Mouse (Mus musculus) activated CD4-positive, CD25-positive, alpha-beta regulatory T cell, adult 9 weeks (primary cell): ENCODE results near the gene Syt7. TPM values are rescaled to one million over a fixed set of nuclear protein-coding genes. Genes with fewer than 3 reads are reported as not detected.

ENCODE experiments used
- polyA plus RNA-seq: library from polyadenylated mRNA; unstranded; fragments of 100-300 nt; shearing (Covaris generic); gene quantifications from one replicate; pipeline ENCODE4 v1.2.1, GENCODE M21; 2017

Gene Syt7
- not detected for polyA plus RNA-seq

DNA sequence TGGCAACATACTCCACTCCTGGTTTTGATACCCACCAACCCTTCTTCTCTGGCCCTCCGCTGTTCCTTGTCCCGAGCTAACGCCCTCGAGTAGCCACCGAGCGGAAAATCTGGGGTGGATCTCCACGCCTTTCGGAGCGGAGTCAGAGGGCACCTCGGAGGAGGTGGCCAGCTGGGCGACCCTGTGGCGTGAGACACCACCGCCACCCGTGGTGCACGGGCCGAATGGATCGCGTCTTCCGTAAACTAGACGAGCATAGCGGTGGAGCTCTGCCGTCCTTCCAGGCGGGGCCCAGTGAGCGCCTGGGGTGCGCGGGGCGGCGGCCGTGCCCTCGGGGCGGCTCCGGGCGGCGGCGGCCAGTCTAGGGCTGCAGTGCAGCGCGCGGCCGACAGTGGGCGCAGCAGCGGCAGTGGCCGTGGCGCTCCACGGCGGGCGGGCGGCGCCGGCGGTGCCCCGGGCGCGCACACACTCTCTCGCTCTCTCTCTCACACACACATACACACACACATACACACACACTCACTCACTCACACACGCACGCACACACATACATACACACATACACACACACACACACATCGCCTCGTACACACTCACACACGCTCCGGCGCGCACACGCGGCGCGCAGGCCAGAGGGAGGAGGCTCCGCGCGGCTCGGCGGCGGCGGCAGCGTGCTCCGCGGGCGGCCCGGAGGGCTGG is at the start of gene Syt7:
Syt7 (plus strand) TSS at position 476 of the 699 bp plus-strand sequence.

DNA sequence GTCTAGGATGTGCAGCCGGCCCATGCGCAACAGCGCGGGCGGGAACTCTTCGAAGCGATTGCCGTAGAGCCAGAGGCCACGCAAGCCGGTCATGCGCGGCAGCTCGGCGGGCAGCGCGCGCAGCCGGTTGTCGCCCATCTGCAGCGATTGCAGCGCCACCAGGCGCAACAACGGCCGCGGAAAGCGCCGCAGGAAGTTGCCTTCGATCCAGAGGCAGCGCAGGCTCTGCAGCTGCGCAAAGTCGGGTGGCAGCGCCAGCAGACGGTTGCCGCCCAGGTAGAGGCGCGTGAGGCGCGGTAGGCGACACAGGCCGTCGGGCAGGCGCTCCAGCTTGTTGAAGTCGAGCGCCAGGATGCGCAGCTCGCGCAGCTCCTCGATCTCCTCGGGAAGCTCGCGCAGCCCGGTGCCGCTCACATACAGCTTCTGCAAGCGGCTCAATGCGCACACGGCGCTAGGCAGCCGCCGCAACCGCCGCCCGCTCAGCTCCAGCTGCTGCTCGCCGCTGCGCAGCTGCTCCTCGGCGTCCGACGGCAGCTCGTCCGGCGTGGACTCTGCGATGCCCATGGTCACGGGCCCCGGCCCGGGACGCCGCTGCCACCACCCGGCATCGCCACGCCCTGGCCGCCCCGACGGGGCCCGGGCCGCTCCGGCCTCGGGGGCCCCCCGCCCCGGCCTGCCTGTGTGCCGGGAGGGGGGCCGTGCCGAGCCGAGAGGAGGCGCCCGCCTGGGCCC is 68.0 kb downstream of the Syt7 start, which contains the start of gene Lrrc10b:
Lrrc10b (minus strand) TSS at position 722 of the 732 bp plus-strand sequence.

DNA sequence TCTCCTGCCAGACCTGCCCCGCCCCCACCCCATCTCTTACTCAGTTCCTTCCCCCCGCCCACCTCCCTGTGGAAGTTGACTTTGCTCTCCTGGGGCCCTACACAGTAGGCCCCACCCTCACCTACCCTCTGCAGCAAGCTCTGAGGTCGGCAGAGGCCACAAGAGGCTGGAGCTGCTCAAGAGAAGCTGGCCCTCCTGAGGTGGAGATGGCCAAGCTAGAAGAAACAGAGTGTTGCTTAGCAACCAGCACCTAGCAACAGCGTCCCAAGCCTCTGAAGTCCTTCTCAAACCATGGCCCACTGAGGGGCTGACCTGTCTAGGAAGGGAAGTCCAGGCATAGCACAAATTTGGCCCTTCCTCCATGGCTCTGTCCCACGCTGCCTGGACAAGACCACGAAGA is 93.8 kb downstream of the Syt7 start, which contains the start of gene Ppp1r32:
Ppp1r32 (minus strand) TSS at position 226 of the 400 bp plus-strand sequence.

Other genes with a start within 250 kb of the Syt7 start
- gene Fads1, start 206.2 kb upstream of the Syt7 start, polyA plus RNA-seq, result 11.5 TPM
- gene Tmem258, start 185.1 kb upstream of the Syt7 start, polyA plus RNA-seq, result 341 TPM
- gene Fen1, start 184.9 kb upstream of the Syt7 start, polyA plus RNA-seq, result 47.1 TPM
- gene Myrf, start 148.3 kb upstream of the Syt7 start, polyA plus RNA-seq, result not detected
- gene Dagla, start 84.2 kb upstream of the Syt7 start, polyA plus RNA-seq, result 0.11 TPM
- gene Lrrc10b, start 68.4 kb downstream of the Syt7 start, polyA plus RNA-seq, result not detected
- gene Ppp1r32, start 93.8 kb downstream of the Syt7 start, polyA plus RNA-seq, result 0.34 TPM
- 34.1 TPM for gene Cpsf7, start 136.2 kb downstream of the Syt7 start, polyA plus RNA-seq
- 102 TPM for gene Sdhaf2, start 137.1 kb downstream of the Syt7 start, polyA plus RNA-seq
- 11.6 TPM for gene Tmem216, start 167.1 kb downstream of the Syt7 start, polyA plus RNA-seq
- 53.7 TPM for gene Cyb561a3, start 188.1 kb downstream of the Syt7 start, polyA plus RNA-seq
- 20.5 TPM for gene Tmem138, start 188.3 kb downstream of the Syt7 start, polyA plus RNA-seq
- gene Ddb1, start 216.2 kb downstream of the Syt7 start, polyA plus RNA-seq, result 199 TPM
- gene Tkfc, start 216.6 kb downstream of the Syt7 start, polyA plus RNA-seq, result 10.4 TPM
- not detected for gene Vwce, start 245.1 kb downstream of the Syt7 start, polyA plus RNA-seq